Mouse (Mus musculus) thymus, postnatal 10 days (tissue): Measurements from ENCODE around the gene Tmem150c.

Source experiments
- DNase-seq, 2 experiments: peaks; one replicate each; pipeline ENCODE4 v3.0.0; 2021; ENCODE audit warnings: low spot score in 2 of 2

The Tmem150c gene

DNA sequence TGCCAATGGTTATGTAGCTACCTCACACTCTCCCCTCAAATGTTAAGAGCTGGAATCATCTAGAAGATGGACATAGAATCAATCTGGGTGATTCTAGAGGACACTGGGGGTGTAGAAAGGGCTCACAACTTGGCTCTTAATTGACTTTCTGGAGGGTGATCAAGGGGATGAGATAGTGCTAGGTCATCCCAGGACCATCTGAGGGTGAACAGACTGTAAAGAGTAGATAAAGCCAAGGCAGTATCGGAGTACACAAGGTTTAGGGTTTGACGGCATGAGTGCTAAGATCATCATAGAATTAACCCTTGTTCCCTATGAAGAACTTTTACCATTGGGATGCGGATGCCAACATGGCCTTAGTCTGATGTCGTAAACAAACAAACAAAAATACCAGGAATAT, 61.6 kb downstream of the Tmem150c start:
- DNase-seq = no peak

DNA sequence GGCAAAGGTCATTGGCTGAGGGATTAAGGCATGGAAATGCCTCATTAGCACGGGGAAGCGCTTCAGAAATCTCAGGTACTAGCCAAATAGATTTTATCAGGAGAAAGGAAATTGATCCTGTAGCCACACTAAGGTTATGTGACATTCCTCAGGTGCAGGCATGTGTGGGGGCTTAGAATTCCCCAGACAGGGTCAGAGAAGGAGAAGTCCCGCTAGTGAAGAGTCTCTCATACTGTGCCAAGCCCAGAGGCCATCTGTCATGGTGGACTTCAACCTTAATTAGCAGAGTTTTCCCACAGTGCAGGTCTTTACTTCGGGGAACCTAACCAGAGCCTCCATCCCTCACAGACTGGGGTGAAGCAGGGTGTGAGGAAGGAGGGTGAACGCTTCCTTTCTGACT, 62.7 kb downstream of the Tmem150c start:
- no peak for DNase-seq

DNA sequence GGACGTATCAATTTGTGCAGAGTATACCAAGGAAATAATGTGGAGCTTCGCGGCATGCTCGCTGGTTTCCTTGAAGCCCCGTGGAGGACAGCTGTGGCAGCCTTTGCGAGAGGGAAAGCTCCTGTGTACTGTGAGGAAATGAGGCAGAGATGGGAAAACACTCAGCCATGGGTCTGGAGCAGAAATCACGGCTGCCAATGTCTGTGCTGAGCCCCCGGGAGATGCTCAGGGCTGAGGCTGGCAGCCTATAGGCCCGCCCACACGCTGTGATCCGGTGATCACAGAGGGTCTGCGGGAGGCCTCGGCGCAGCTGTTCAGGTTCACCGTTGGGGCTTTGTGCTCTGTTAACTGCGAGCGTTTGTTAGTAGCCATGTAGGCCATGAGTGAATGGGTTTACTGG, 68.0 kb downstream of the Tmem150c start:
- DNase-seq = peak in 1 of 2 experiments; percentile 28

DNA sequence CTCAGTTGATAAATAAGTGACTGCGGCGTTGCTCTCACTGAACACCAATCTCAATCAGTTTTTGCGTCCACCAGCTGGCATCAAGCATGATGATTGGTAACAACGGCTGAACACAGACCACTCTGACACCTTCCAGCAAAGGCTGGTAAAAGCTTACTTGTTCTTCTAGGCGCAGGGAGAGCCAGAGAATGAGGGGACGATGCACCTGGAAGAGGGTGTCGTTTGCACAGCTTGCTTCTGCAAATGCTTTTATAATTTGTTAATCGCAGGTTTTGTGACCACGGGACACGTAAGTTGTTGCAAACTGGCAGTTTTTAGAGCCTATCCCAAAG, 68.4 kb downstream of the Tmem150c start:
- DNase-seq = no peak

DNA sequence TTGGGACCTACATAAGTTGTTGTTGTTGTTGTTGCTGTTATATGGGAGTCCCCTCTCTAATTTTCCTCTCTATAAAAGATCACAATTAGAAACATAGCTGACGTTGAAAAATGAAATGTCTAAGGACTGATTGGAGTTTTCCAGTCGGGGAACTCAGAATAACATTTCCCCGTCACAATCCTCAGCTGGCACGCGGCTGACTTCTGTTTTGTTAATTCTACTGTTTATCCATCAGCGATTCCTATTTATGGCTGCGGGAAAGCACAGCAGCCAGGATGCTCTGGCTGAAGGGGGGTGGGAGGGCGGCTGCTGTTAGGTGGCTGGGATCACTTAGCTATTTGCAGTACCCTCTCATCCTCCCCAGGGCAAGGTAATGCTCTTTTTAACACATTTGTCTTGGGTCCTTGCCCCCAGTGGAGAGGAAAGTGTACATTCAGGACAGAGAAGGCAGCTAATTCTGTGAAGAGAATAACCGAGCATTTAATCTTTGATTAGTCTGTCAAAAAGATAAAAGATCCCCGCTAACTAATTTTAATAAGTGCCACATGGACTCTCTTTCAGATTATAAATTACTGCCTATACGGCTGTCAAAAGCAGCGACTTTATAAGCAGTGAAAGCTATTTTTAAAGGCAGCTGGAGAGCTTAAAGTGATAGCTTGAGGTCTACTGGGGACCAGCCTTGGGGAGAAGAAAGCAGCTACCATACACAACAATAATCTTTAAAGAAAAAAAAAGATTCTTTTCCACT, 68.9 kb downstream of the Tmem150c start:
- DNase-seq = no peak

DNA sequence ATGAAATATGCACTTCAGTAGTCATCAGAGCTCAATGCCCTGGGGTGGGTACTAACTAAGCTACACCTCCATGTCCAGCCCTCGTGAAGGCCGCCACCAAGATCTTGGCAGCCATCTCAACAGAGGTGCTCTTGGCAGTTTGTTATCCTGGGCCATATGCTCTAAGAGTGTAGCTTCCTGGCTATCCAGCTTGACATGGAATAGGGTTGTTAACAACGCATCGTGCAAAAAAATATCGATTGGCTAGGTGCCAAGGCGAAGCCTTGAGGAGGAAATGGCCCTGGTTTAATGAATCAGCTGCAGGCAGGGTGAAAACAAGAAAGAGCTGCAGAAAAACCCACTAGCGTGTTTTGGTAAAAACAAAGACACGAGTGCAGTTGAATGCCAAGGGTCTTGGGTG, 74.5 kb downstream of the Tmem150c start:
- DNase-seq = no peak

DNA sequence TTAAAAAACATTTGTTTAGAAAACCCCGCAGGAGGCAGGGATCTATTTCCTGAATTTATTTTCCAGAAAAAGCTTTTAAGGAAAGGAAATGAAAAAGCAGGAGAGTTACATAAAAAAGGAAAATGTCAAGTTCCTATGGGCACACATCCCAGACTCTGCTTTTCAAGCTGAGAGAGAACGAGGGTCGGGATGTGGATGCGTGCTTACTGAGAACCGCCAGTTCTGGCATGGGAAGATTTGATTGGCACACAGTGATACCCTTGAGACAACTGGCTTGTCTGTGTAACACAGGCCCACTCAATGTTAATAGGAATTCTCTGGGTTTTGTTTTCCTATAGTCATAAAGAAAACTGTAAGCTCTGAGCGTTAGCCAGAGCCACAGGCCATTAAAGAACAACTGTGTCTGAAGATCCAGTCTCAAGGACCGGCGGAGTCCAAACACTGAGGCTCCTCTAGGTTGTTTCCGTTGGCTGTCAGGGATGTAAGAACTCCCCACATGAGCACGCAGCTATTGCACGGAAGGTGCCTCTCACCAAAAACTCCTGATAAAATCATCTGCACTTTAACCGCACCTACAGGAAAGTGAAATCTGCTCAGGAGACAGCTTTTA, 75.5 kb downstream of the Tmem150c start:
- no peak for DNase-seq

DNA sequence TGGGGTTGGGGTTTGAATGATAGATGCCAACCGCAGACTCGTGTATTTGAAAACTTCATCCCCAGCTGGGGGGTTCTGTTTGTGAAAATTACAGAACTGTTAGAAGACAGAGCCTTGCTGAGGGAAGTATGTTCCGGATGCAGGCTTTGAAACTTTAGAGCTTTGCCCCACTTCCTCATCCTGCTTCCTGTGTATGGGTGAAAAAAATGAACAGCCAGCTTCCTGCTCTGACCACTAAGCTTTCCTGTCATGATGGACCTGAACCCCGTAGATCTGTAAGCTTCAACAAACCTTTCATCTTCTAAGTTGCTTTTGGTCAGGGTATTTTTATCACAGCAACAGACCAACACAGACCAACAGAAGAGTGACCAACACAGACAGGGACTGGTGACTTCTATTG, 77.6 kb downstream of the Tmem150c start:
- peak in 1 of 2 experiments; percentile 28 for DNase-seq

DNA sequence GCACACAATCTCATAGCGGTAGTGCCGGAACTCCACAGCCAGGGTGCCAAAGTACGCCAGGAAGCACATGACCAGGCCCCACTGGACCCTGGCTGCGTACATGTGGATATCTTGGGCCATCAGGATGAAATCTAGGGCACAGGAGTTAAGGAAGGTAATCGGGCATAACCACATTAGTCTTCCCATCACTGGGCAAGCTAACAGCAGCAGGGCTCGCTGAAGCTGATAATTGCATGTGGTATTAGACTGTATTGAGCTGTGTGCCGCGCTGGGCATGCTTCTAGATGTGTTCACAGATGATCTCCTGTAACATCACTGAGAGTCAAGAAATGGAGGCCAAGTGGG, 79.7 kb downstream of the Tmem150c start:
- DNase-seq = no peak

DNA sequence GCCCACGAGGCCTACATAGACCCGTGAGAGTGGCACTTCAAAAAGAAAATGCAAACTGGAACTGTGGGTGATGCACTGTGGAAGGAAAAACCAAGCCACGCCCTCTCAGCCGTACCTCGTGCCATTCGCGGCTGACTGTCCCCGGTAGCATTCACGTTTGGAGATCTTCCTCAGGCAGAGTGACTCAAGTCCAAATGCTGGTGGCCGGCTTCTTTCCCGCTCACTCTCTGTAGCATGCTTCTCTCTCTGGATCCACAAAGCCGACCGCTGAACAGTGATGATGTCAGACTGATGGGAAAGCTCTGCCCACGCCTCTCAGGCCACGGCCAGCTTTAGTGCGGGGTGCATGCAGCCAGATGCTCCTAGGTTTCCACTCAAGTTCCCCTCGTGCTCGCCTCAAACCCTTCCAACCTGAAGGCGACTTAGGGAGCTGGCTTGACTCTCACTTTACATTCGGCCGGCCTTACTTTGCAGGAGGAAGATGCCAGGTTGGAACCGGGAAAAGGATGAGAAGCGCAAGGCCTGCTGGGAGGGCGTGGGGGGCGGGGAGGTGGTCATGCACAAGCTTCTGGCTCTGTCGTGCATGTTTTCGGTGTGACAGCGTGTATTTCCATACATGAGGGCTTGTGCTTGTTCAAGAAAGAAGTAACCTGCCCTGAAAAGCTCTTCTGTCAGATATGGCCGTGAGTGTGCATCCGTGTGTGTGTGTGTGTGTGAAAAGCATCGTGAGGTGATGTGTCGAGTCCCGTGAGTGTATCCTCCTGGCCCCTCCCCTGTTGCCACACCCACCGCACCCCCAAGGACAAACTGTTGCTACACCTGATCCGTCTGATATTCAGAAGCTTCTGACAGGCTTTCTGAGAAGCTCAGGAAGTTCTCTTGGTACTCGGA, 80.3 kb downstream of the Tmem150c start:
- no peak for DNase-seq

DNA sequence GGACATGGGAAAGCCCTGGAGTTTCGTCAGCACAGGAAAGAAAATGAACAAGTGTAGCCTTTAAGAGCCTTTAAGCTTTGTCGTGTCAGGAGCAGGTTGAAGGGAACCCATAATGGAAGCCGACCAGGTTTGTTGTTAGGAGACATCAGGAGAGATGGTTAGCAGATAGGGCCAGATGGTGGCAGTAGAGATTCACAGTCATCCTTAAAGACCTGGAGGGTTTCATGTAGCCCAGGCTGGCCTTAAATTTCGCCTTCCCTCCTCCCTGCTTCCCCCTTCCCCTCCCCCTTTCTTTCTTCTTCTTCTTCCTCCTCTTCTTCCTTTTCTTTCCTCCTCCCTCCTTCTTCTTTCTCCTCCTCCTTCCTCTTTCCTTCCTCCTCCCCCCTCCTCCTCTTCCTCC, 85.0 kb downstream of the Tmem150c start:
- no peak for DNase-seq

DNA sequence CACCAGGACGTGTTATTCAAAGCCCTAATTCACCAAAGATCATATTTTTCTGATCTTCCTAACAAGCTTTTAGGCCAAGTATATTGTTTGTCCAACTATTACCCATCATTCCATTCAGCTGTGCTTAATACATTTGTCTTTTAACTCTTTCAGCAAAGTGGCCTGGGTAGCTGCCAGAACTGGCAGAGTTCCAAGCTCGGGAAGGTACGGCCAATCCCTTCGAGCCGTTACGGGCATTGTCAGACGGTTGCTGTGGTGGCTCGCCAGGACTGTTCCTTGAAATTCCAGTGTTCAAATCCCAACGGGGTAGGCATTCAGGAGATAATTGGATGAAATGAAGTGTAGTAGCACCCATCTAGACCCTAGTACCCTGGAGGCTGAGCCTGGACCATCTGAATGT, 87.1 kb downstream of the Tmem150c start:
- no peak for DNase-seq

DNA sequence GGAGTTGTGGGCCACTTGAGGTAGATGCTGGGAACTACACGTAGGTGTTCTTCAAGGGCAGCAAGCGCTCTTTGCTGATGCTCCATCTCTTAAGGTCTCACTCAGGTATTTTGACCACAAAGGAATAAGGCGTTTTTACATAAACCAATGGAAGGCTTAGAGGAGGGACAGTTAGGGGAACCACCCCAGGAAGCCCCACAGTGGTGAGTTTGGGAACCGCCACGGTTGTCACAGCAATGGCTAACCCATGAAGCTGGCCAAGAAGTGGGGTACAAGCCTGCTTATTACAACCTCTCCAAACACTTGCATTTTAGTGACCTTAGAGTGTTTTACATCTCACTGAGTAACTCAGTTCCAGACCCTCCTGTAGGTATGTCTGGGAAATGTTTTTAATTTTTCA, 88.1 kb downstream of the Tmem150c start:
- DNase-seq = no peak

DNA sequence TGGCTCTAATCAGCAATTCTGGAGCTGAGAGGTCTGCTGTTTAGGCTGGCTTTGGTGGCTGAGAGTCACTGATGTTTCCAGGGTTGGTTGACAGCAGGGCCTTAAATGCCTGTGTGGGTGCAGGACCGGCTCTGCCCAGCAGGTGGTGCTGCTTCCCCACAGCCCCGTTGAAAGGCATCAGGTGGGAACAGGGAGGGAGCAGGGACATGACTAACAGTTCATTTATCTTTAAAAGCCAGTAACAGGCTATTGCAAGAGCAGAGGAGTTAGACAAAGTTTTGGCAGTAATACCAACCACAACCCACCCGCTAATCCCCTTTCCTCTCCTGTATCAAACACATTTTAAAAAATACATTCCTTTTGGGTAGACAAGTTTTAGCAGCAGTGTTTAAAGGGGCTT, 89.4 kb downstream of the Tmem150c start:
- peak; percentile 63 to 86 for DNase-seq

DNA sequence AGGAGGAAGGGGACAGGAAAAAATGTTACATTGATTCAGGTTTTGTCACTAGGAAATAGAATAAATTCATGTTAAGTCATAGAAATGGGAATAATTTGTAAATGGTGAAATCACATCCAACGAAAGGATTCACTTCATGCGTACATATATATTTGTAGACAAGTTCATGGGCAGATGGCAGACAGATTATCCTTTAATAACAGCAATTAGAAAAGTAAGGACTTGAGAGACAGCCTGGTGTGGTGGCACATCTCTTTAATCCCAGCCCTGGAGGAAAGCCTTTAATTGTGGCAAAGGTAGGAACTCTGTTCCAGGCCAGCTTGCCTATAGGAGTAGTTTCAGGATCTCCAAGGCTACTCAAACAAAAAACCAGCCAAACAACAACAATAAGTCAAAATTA, 90.1 kb downstream of the Tmem150c start:
- DNase-seq = no peak

DNA sequence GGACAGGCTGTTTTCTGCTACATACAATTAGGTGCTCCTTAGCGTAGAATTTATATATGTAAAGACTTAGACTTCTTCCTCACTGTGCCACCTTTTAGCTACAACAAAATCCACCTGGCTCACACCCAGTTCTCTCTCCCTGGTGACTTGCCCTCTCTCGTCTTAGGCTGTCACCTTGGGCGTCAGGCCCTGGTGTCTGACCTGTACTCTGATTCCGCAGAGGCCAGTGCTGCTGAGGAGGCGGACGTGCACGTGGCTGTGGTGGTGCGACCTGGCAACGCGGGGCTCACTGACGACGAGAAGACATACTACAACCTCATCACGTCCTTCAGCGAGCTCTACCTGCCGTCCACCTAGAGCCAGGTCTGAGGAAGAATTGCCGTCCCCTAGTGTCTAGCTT, 92.0 kb downstream of the Tmem150c start:
- no peak for DNase-seq

DNA sequence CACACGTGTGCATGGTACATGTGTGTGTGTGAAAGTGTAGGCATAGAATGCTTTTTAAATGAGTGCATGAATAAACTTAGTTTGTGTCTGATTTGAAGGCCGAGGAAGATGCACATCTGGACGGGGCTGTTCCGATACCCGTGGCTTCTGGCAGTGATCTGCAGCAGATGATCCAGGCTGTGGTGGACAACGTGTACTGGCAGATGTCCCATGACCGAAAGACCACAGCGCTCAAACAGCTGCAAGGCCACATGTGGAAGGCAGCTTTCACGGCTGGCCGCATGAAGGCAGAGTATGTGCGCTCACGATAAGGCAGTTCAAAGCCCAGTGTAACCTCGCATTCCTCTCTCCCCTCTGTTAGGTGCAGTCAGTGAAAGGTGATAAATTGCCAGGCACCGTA, 98.7 kb downstream of the Tmem150c start:
- DNase-seq = no peak

DNA sequence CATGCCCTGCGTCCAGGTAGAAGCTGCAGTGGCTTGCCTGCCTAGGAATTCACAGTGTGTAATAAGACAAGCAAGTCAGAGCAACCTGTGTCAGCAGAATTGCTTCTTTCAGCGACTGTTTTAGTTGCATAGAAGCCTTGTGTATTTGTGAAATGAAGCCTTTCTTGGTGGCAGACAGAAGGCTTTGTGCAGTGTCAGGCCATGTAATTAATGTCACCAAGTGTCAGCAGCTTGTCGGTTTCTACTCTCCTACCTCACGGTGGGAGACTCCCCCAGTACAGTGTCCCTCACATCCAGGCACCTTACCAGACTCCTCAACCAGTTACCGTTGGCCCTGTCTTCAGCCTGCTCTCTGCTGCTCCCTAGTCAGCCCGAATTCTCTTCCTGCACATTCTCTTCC, 100.3 kb downstream of the Tmem150c start:
- DNase-seq = no peak

DNA sequence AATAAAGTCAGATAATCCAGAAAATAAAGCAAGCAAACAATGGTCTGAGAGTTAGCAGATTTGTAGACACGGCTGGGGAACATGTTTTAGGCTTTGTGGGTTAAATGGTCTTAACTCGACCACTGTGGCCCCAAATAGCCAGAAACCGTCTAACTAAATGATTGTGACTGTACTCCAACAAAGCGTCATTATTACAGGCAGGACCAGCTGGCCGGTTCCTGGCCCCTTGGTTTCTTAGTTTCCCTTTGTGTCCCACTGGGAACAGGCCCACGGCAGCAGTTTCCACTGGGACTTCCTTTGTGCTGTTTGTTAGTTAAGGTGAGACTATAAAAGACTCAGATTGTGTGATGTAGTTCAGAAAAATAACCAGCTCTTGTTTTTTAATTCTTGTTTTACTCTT, 100.9 kb downstream of the Tmem150c start:
- no peak for DNase-seq

DNA sequence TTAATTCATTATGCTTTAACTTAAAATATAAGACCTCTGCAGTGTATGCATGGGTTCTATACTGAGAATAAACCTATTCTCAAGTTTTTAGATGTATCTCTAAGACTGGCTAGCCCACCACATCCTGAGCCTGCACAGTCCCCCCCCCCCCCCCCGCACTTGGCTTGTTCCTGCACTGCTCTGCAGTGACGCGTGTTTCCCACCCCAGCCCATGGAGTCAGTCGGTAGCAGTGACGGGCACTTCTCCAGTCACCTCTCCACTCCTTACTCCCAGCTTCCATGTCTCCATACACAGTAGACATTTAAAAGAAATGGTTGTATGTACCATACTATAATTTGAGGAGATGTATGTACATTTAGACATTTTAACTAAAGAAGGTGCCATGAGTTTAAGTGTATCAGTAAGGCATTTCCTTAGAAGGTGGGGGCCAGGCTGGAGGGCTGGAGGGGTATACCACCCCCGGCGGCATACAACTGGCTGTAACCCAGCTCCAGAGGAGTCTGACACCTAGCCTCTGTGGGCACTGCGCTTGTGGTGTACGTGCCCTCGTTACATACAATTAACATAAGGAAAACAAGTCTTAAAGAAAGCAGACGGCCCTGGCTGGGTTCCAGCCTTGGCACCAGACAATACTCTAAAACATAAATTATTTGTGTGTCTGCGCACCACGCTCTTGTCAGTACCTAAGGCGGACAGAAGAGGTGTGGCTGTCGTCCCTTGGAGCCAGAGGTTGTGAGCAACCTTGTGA, 102.0 kb downstream of the Tmem150c start:
- no peak for DNase-seq

DNA sequence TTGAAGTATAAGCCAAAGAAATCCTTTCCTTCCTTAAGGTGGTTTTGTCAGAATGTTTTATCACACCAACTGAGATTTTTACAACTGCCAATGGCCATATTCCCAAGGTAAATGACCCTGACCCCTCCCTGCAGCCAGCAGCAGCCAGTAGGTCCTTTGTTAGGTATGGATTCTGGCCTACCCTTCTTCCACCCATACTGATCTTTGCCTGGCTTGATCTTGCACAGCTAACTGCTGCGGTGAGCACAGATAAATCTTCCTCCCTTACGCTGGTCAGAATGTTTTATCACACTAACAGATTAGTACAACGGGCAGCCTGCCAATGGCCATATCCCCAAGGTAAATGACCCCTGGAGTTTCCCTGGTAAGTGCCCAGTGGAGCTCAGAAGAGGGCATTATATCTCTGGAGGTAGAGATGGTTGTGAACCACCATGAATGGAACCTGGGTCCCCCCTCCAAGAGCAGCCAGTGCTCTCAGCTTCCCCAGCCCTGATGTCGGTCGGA, 103.7 kb downstream of the Tmem150c start:
- DNase-seq = no peak
